Mouse (Mus musculus) left cerebral cortex, adult 11 months (tissue): ENCODE results near the gene Adck1.

Experiments
- DNase-seq: peaks from one replicate; pipeline ENCODE4 v3.0.0; 2022; ENCODE audit warnings: low spot score

Adck1 gene

GRCm38 (mm10) chr12:88475833-88476232 is 115.5 kb downstream of the Adck1 start:
- DNase-seq, result no peak

GRCm38 (mm10) chr12:88476702-88477101 is 116.3 kb downstream of the Adck1 start:
- DNase-seq, result no peak

GRCm38 (mm10) chr12:88481657-88482056 is 121.3 kb downstream of the Adck1 start:
- no peak for DNase-seq

- no peak for DNase-seq
These were observed 130.5 kb downstream of the Adck1 start for GRCm38 (mm10) chr12:88490881-88491280.
